Mouse (Mus musculus) liver, embryonic 16.5 days (tissue): ENCODE data around the gene Islr2. TPM values are rescaled to one million over a fixed set of nuclear protein-coding genes. Genes with fewer than 3 reads are reported as not detected.

Experiments
- ATAC-seq: fragments of 200-750 bp; cut with Nextera tagmentation; 2 replicates; pipeline ENCODE4 v1.8.0; 2017; ENCODE audit warnings: low read depth, mild to moderate bottlenecking, moderate number of reproducible peaks, moderate library complexity
- H3K27ac ChIP-seq: fragments of 300-500 bp; sonication (generic); 2 replicates; pipeline ENCODE4 v1.5.1; 2014; ENCODE audit warnings: mild to moderate bottlenecking, low read length
- H3K27me3 ChIP-seq: fragments of 300-500 bp; sonication (generic); 2 replicates; pipeline ENCODE4 v1.6.1; 2014; ENCODE audit warnings: low read depth, low read length, mixed read lengths; ENCODE audit not compliant: control insufficient read depth, insufficient read depth
- H3K36me3 ChIP-seq: fragments of 300-500 bp; sonication (generic); 2 replicates; pipeline ENCODE4 v1.6.1; 2014; ENCODE audit warnings: mild to moderate bottlenecking; ENCODE audit not compliant: control insufficient read depth, insufficient read depth
- H3K4me1 ChIP-seq: fragments of 300-500 bp; sonication (generic); 2 replicates; pipeline ENCODE4 v1.6.1; 2014; ENCODE audit warnings: low read depth, low read length, mixed read lengths; ENCODE audit not compliant: control insufficient read depth
- H3K4me2 ChIP-seq: fragments of 300-500 bp; sonication (generic); 2 replicates; pipeline ENCODE4 v1.6.1; 2014; ENCODE audit warnings: low read depth, low read length, mixed read lengths
- H3K4me3 ChIP-seq: fragments of 300-500 bp; sonication (generic); 2 replicates; pipeline ENCODE4 v1.5.1; 2014; ENCODE audit warnings: low read depth, mild to moderate bottlenecking, low read length
- H3K9ac ChIP-seq: fragments of 300-500 bp; sonication (generic); 2 replicates; pipeline ENCODE4 v1.6.1; 2014; ENCODE audit warnings: low read depth, low read length
- H3K9me3 ChIP-seq: fragments of 300-500 bp; sonication (generic); replicated peaks from 2 replicates; pipeline ENCODE4 v1.6.1; 2016; ENCODE audit warnings: low read length; ENCODE audit not compliant: control insufficient read depth
- WGBS: fragments of 180-500 bp; shearing (Covaris S2); extraction: QIAGEN DNeasy Blood & Tissue Kit; methylation state at CpG from one replicate; pipeline ENCODE4 v1.1.7; 2014; ENCODE audit not compliant: insufficient replicate concordance; 5-methylcytosine and 5-hydroxymethylcytosine counted together
- polyA plus RNA-seq: library from polyadenylated mRNA; unstranded; fragments of >200 nt; fragmentation: Nextera tagmentation; extraction: Ambion mirVana; gene quantifications from 2 replicates; pipeline ENCODE4 v1.2.1, GENCODE M21; 2015

Islr2 gene
- polyA plus RNA-seq, 1 experiment from 2014 or later: not detected

- H3K27me3 ChIP-seq: no peaks in the 10 kb centered on the region
- ATAC-seq: peak; percentile 80
- H3K9me3 ChIP-seq: no peaks in the 10 kb centered on the region
- peak overlapping the region; percentile 75 for H3K4me3 ChIP-seq
- peak overlapping the region; percentile 81 for H3K4me2 ChIP-seq
- 9% methylated on average over 25 of the region's 25 CpGs for WGBS
- peak overlapping the region; percentile 66 for H3K9ac ChIP-seq
- peaks cover 4% of the 10 kb centered on the region; the same call in 1 of the 2 replicates for H3K36me3 ChIP-seq
- H3K4me1 ChIP-seq: peaks cover 63% of the 10 kb centered on the region
- peak overlapping the region; percentile 93 for H3K27ac ChIP-seq
Observed at GRCm38 (mm10) chr9:58247064-58247759, 43.1 kb upstream of the Islr2 start.

GRCm38 (mm10) chr9:58246083-58246591, 42.0 kb upstream of the Islr2 start:
- H3K27me3 ChIP-seq: no peaks in the 10 kb centered on the region
- peak overlapping the region; percentile 75 for H3K4me3 ChIP-seq
- peaks cover 73% of the 10 kb centered on the region for H3K4me1 ChIP-seq
- ATAC-seq: peak; percentile 58
- H3K9ac ChIP-seq: peak overlapping the region; percentile 66
- H3K27ac ChIP-seq: peak overlapping the region; percentile 93
- no peaks in the 10 kb centered on the region for H3K9me3 ChIP-seq
- H3K4me2 ChIP-seq: peak overlapping the region; percentile 81
- H3K36me3 ChIP-seq: peaks cover 8% of the 10 kb centered on the region; the same call in 1 of the 2 replicates
- 19% methylated on average over 4 of the region's 4 CpGs for WGBS

- Histone ChIP-seq H3K4me3 (no peak overlapping the region), H3K4me2 (no peak overlapping the region), H3K9ac (no peak overlapping the region), H3K27ac (no peak overlapping the region), H3K36me3 (peaks cover 12% of the 10 kb centered on the region; the same call in 1 of the 2 replicates), H3K4me1 (peaks cover 61% of the 10 kb centered on the region), H3K27me3 (no peaks in the 10 kb centered on the region), H3K9me3 (no peaks in the 10 kb centered on the region)
- no peak for ATAC-seq
- 75% methylated on average over 6 of the region's 6 CpGs for WGBS
Observed at GRCm38 (mm10) chr9:58243696-58244095, 39.6 kb upstream of the Islr2 start.

- peaks cover 58% of the 10 kb centered on the region for H3K4me1 ChIP-seq
- peak overlapping the region; percentile 38 for H3K4me2 ChIP-seq
- H3K27ac ChIP-seq: 0 out of 2 replicates have a peak overlapping the region, but pooled peaks have one; percentile 30
- no peaks in the 10 kb centered on the region for H3K27me3 ChIP-seq
- ATAC-seq: no peak
- WGBS: 59% methylated on average over 5 of the region's 5 CpGs
- no peaks in the 10 kb centered on the region for H3K9me3 ChIP-seq
- H3K4me3 ChIP-seq: no peak overlapping the region
- peaks cover 12% of the 10 kb centered on the region; the same call in 1 of the 2 replicates for H3K36me3 ChIP-seq
- peak overlapping the region; percentile 29 for H3K9ac ChIP-seq
Observed at GRCm38 (mm10) chr9:58242696-58243095, 38.6 kb upstream of the Islr2 start.

- H3K36me3 ChIP-seq: peaks cover 12% of the 10 kb centered on the region; the same call in 1 of the 2 replicates
- peaks cover 52% of the 10 kb centered on the region for H3K4me1 ChIP-seq
- no peak for ATAC-seq
- 58% methylated on average over 9 of the region's 9 CpGs for WGBS
- no peak overlapping the region for H3K4me2 ChIP-seq
- no peaks in the 10 kb centered on the region for H3K9me3 ChIP-seq
- no peaks in the 10 kb centered on the region for H3K27me3 ChIP-seq
- H3K27ac ChIP-seq: no peak overlapping the region
- no peak overlapping the region for H3K4me3 ChIP-seq
- no peak overlapping the region for H3K9ac ChIP-seq
Observed at GRCm38 (mm10) chr9:58241780-58242485, 37.8 kb upstream of the Islr2 start.

GRCm38 (mm10) chr9:58234502-58235015, 30.4 kb upstream of the Islr2 start:
- 92% methylated on average over 28 of the region's 28 CpGs for WGBS
- H3K4me3 ChIP-seq: no peak overlapping the region
- H3K4me2 ChIP-seq: no peak overlapping the region
- H3K27ac ChIP-seq: no peak overlapping the region
- H3K9ac ChIP-seq: no peak overlapping the region
- peaks cover 47% of the 10 kb centered on the region for H3K36me3 ChIP-seq
- no peaks in the 10 kb centered on the region for H3K4me1 ChIP-seq
- H3K27me3 ChIP-seq: no peaks in the 10 kb centered on the region
- ATAC-seq: no peak
- no peaks in the 10 kb centered on the region for H3K9me3 ChIP-seq

GRCm38 (mm10) chr9:58232374-58232773, 28.3 kb upstream of the Islr2 start:
- H3K36me3 ChIP-seq: peaks cover 69% of the 10 kb centered on the region
- ATAC-seq: peak; percentile 44
- peak overlapping the region; percentile 51 for H3K27ac ChIP-seq
- 32% methylated on average over 5 of the region's 5 CpGs for WGBS
- H3K4me3 ChIP-seq: no peak overlapping the region
- no peaks in the 10 kb centered on the region for H3K4me1 ChIP-seq
- no peaks in the 10 kb centered on the region for H3K9me3 ChIP-seq
- H3K4me2 ChIP-seq: no peak overlapping the region
- H3K9ac ChIP-seq: no peak overlapping the region
- H3K27me3 ChIP-seq: no peaks in the 10 kb centered on the region

GRCm38 (mm10) chr9:58231746-58232145, 27.6 kb upstream of the Islr2 start:
- H3K36me3 ChIP-seq: peaks cover 73% of the 10 kb centered on the region
- WGBS: 45% methylated on average over 6 of the region's 6 CpGs
- ATAC-seq: peak; percentile 52

More at GRCm38 (mm10) chr9:58231746-58232145, 27.6 kb upstream of the Islr2 start:
- H3K27me3 ChIP-seq: no peaks in the 10 kb centered on the region
- no peak overlapping the region for H3K9ac ChIP-seq
- peaks cover under 1% of the 10 kb centered on the region; the same call in 1 of the 2 replicates for H3K4me1 ChIP-seq
- peak overlapping the region; percentile 51 for H3K27ac ChIP-seq
- no peak overlapping the region for H3K4me2 ChIP-seq
- H3K9me3 ChIP-seq: no peaks in the 10 kb centered on the region
- H3K4me3 ChIP-seq: no peak overlapping the region
